Mouse (Mus musculus) lung, embryonic 15.5 days (tissue): ENCODE measurements at regions not wholly inside any gene's neighbourhood (a gene's known extent, or its start where the extent isn't known, plus 50 kb on each side); places are given as distances from the start of the nearest gene placed in this dataset.

Source experiments
- ATAC-seq: fragments of 200-750 bp; cut with Nextera tagmentation; 2 replicates; pipeline ENCODE4 v1.8.0; 2017; ENCODE audit warnings: moderate number of reproducible peaks, borderline replicate concordance; ENCODE audit not compliant: low FRiP score, low TSS enrichment; ENCODE audit errors: extremely low read depth
- H3K27ac ChIP-seq: fragments of 300-500 bp; sonication (generic); 2 replicates; pipeline ENCODE4 v1.5.1; 2015; ENCODE audit warnings: moderate library complexity, mild to moderate bottlenecking, inconsistent platforms
- H3K27me3 ChIP-seq: fragments of 300-500 bp; sonication (generic); 2 replicates; pipeline ENCODE4 v1.6.1; 2015; ENCODE audit warnings: inconsistent platforms
- H3K36me3 ChIP-seq: fragments of 300-500 bp; sonication (generic); 2 replicates; pipeline ENCODE4 v1.6.1; 2015; ENCODE audit warnings: inconsistent platforms
- H3K4me1 ChIP-seq: fragments of 300-500 bp; sonication (generic); 2 replicates; pipeline ENCODE4 v1.6.1; 2015; ENCODE audit warnings: inconsistent platforms
- H3K4me2 ChIP-seq: fragments of 300-500 bp; sonication (generic); 2 replicates; pipeline ENCODE4 v1.6.1; 2015; ENCODE audit warnings: inconsistent platforms, mild to moderate bottlenecking, moderate library complexity
- H3K4me3 ChIP-seq: fragments of 300-500 bp; sonication (generic); 2 replicates; pipeline ENCODE4 v1.5.1; 2015; ENCODE audit warnings: mild to moderate bottlenecking, inconsistent platforms
- H3K9ac ChIP-seq: fragments of 300-500 bp; sonication (generic); 2 replicates; pipeline ENCODE4 v1.6.1; 2015; ENCODE audit warnings: inconsistent platforms
- H3K9me3 ChIP-seq: fragments of 300-500 bp; sonication (generic); 2 replicates; pipeline ENCODE4 v1.6.1; 2016; ENCODE audit warnings: inconsistent platforms
- WGBS: fragments of 180-500 bp; shearing (Covaris S2); methylation state at CpG from one replicate; pipeline ENCODE4 v1.1.7; 2015; 5-methylcytosine and 5-hydroxymethylcytosine counted together

- Histone ChIP-seq H3K27me3 (no peaks in the 10 kb centered on the region), H3K36me3 (no peaks in the 10 kb centered on the region), H3K9me3 (no peaks in the 10 kb centered on the region), H3K4me3 (no peak overlapping the region), H3K27ac (no peak overlapping the region), H3K9ac (no peak overlapping the region), H3K4me1 (no peaks in the 10 kb centered on the region), H3K4me2 (no peak overlapping the region)
- WGBS: 72% methylated on average over 3 of the region's 3 CpGs
- no peak for ATAC-seq
Observed at GRCm38 (mm10) chr3:62823892-62824291, 219.0 kb upstream of the Gpr149 start.

GRCm38 (mm10) chr3:62801044-62801443, 196.1 kb upstream of the Gpr149 start:
- H3K9ac ChIP-seq: no peak overlapping the region
- 19% methylated on average over 2 of the region's 2 CpGs for WGBS
- H3K4me2 ChIP-seq: no peak overlapping the region
- H3K4me1 ChIP-seq: no peaks in the 10 kb centered on the region
- peak overlapping the region; percentile 41; the same call in 1 of the 2 replicates for H3K27ac ChIP-seq
- no peaks in the 10 kb centered on the region for H3K9me3 ChIP-seq
- H3K36me3 ChIP-seq: no peaks in the 10 kb centered on the region
- no peaks in the 10 kb centered on the region for H3K27me3 ChIP-seq
- ATAC-seq: peak; percentile 96
- H3K4me3 ChIP-seq: no peak overlapping the region

GRCm38 (mm10) chr3:62786233-62786632, 181.3 kb upstream of the Gpr149 start:
- Histone ChIP-seq H3K4me1 (no peaks in the 10 kb centered on the region), H3K9me3 (no peaks in the 10 kb centered on the region), H3K27me3 (no peaks in the 10 kb centered on the region), H3K36me3 (no peaks in the 10 kb centered on the region), H3K9ac (no peak overlapping the region), H3K4me3 (no peak overlapping the region), H3K27ac (no peak overlapping the region), H3K4me2 (no peak overlapping the region)
- 47% methylated on average over 2 of the region's 2 CpGs for WGBS
- no peak for ATAC-seq
